Mouse (Mus musculus): Measurements from ENCODE around the gene Scgb1c1. TPM values are rescaled to one million over a fixed set of nuclear protein-coding genes. Genes with fewer than 3 reads are reported as not detected.

The Scgb1c1 gene
- total and polyA plus RNA-seq, 3 experiments: not detected

DNA sequence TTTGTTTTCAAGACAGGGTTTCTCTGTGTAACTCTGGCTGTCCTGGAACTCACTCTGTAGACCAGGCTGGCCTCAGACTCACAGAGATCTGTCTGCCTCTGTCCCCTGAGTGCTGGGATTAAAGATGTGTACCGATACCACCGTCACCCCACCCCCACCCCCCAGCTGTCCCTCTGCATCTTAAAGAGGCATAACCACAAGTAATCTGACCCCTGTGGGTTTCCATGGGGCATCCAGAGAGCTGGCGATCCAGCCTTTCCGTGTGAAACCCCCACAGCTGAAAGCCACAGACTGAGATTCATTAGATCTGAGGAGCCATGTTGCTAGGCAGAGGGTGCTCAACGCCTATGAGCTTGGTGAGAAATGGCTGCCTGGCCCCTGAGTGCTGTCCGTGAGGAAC lies 14.7 kb downstream of the Scgb1c1 start:
- no peak overlapping the region for H3K9ac ChIP-seq (ENCODE audit: insufficient read depth, low read depth)
- dilution Hi-C loops (cut with MboI; ENCODE audit: extremely low pct_ligation_motif_present, extremely low pct_unique_long_range_greater_than_20kb, low sequenced_read_pairs): no loop called here
- TF ChIP-seq MXI1 (IDR thresholded peaks at IDR 0.05; ENCODE audit: low read depth, low read length) (no peak), NRF1 (IDR thresholded peaks at IDR 0.05; ENCODE audit: low read depth, low read length) (no peak), SMC3 (IDR thresholded peaks at IDR 0.05; ENCODE audit: low read depth, low read length) (no peak), KAT2A (IDR thresholded peaks at IDR 0.05; ENCODE audit: insufficient replicate concordance, low read length) (no peak), UBTF (IDR thresholded peaks at IDR 0.05; ENCODE audit: low read depth, low read length) (no peak), TBP (conservative IDR thresholded peaks at IDR 0.05; ENCODE audit: low read depth, low read length) (no peak), JUND (conservative IDR thresholded peaks at IDR 0.05; ENCODE audit: low read depth, low read length) (no peak), ZC3H11A (IDR thresholded peaks at IDR 0.05; ENCODE audit: low read depth, low read length) (no peak), SIN3A (IDR thresholded peaks at IDR 0.05; ENCODE audit: low read length) (no peak), IRF4 (IDR thresholded peaks at IDR 0.05; ENCODE audit: low read depth, low read length) (no peak), RAD21 (IDR thresholded peaks at IDR 0.05; ENCODE audit: low read depth, low read length) (no peak), CHD1 (IDR thresholded peaks at IDR 0.05; ENCODE audit: low read depth, low read length) (no peak), ETS1 (conservative IDR thresholded peaks at IDR 0.05; ENCODE audit: low read depth, low read length) (no peak)
- H3K27me3 ChIP-seq (replicated peaks): no peaks in the 10 kb centered on the region
- no peak for DNase-seq (ENCODE audit: extremely low read depth)
- H3K4me3 ChIP-seq (replicated peaks in 1 of 3; ENCODE audit: low read depth in 2 of 3, low read length in 2 of 3, poor library complexity in 1 of 3): no peak overlapping the region
- H3K4me1 ChIP-seq (ENCODE audit: control insufficient read depth in 1 of 2, insufficient read depth in 2 of 2): peaks cover 20 to 29% of the 10 kb centered on the region in 2 experiments
- in situ Hi-C loops (cut with MboI; ENCODE audit: low pct_ligation_motif_present, low pct_unique_long_range_greater_than_20kb, low sequenced_read_pairs): no loop called here
- no peaks in the 10 kb centered on the region for H3K9me3 ChIP-seq (replicated peaks; ENCODE audit: low read length)
- no peak overlapping the region for H3K27ac ChIP-seq (ENCODE audit: insufficient read depth, low read depth)
- H3K36me3 ChIP-seq (replicated peaks in 1 of 2; ENCODE audit: control insufficient read depth in 1 of 2, insufficient read depth in 1 of 2, low read length in 1 of 2): peaks cover 58 to 70% of the 10 kb centered on the region in 2 experiments
- H3K79me2 ChIP-seq (replicated peaks; ENCODE audit: control insufficient read depth, extremely low read depth, insufficient read depth, poor library complexity, severe bottlenecking): peaks cover 32% of the 10 kb centered on the region
- 0 out of 2 replicates have a peak overlapping the region, but pooled peaks have one; percentile 4 for H3K4me2 ChIP-seq (ENCODE audit: insufficient read depth, low read depth, poor library complexity, severe bottlenecking)

DNA sequence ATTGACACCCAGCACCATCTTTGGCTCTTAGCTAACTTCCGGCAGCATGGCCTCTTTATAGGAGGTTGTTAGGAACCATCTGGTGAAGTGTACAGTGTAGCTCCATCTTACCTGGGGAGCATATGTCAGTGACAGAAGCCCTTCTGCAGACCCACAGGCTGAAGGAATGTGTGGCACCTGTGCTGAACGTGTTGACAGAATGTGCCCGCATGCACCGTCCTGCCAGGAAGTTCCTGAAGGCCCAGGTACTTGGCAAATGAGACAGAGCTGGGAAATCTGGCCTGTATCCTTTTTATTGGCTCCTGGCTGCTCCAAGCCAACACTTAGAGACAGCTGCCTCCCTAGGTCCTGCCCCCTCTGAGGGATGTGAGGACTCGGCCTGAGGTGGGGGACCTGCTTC lies 15.4 kb downstream of the Scgb1c1 start:
- H3K4me3 ChIP-seq (replicated peaks in 1 of 3; ENCODE audit: low read depth in 2 of 3, low read length in 2 of 3, poor library complexity in 1 of 3): no peak overlapping the region

More for the DNA sequence above, 15.4 kb downstream of the Scgb1c1 start:
- no peak overlapping the region for H3K9ac ChIP-seq (ENCODE audit: insufficient read depth, low read depth)
- dilution Hi-C loops (cut with MboI; ENCODE audit: extremely low pct_ligation_motif_present, extremely low pct_unique_long_range_greater_than_20kb, low sequenced_read_pairs) (no loop called here), in situ Hi-C loops (cut with MboI; ENCODE audit: low pct_ligation_motif_present, low pct_unique_long_range_greater_than_20kb, low sequenced_read_pairs) (no loop called here)
- H3K27me3 ChIP-seq (replicated peaks): no peaks in the 10 kb centered on the region
- no peaks in the 10 kb centered on the region for H3K9me3 ChIP-seq (replicated peaks; ENCODE audit: low read length)
- TF ChIP-seq NELFE (IDR thresholded peaks at IDR 0.05; ENCODE audit: low read depth, low read length) (no peak), USF2 (conservative IDR thresholded peaks at IDR 0.05; ENCODE audit: low read depth, low read length) (no peak), CHD2 (IDR thresholded peaks at IDR 0.05; ENCODE audit: low read length) (no peak), RCOR1 (conservative IDR thresholded peaks at IDR 0.05; ENCODE audit: low read depth, low read length) (no peak), MAZ (IDR thresholded peaks at IDR 0.05; ENCODE audit: low read depth, low read length) (no peak), POLR2A (IDR thresholded peaks at IDR 0.05; ENCODE audit: low read depth, low read length) (no peak), KAT2A (IDR thresholded peaks at IDR 0.05; ENCODE audit: insufficient replicate concordance, low read length) (no peak), ZKSCAN1 (IDR thresholded peaks at IDR 0.05; ENCODE audit: borderline replicate concordance, low read depth, low read length) (no peak), MAFK (IDR thresholded peaks at IDR 0.05; ENCODE audit: insufficient replicate concordance, low read length) (no peak)
- H3K4me2 ChIP-seq (ENCODE audit: insufficient read depth, low read depth, poor library complexity, severe bottlenecking): no peak overlapping the region
- H3K36me3 ChIP-seq (replicated peaks in 1 of 2; ENCODE audit: control insufficient read depth in 1 of 2, insufficient read depth in 1 of 2, low read length in 1 of 2): peaks cover 65 to 75% of the 10 kb centered on the region in 2 experiments
- DNase-seq (ENCODE audit: extremely low read depth): no peak
- H3K27ac ChIP-seq (ENCODE audit: insufficient read depth, low read depth): no peak overlapping the region
- H3K79me2 ChIP-seq (replicated peaks; ENCODE audit: control insufficient read depth, extremely low read depth, insufficient read depth, poor library complexity, severe bottlenecking): peaks cover 25% of the 10 kb centered on the region
- peaks cover 17 to 24% of the 10 kb centered on the region in 2 experiments for H3K4me1 ChIP-seq (ENCODE audit: control insufficient read depth in 1 of 2, insufficient read depth in 2 of 2)
